Mouse (Mus musculus): ENCODE data around the gene Jmy.

- no peak for TF ChIP-seq CTCF (IDR thresholded peaks at IDR 0.05; ENCODE audit: control insufficient read depth, insufficient read depth, insufficient replicate concordance, low read depth, low read length)
- no peak for TF ChIP-seq POLR2A (IDR thresholded peaks at IDR 0.05; ENCODE audit: control insufficient read depth, low read depth, low read length)
Measured at GRCm38 (mm10) chr13:93383092-93383491, 116.5 kb downstream of the Jmy start.

Measured in testis, adult 2 months (tissue).